Mouse (Mus musculus) olfactory bulb, adult 2 months (tissue): ENCODE data around the gene Pla2g4f.

Experiments
- CTCF ChIP-seq: fragments of 200-500 bp; IDR thresholded peaks from 2 replicates; pipeline ENCODE4 v1.5.1; 2012; ENCODE audit warnings: low read depth, mild to moderate bottlenecking, low read length, moderate library complexity; ENCODE audit not compliant: insufficient read depth
- POLR2A ChIP-seq: fragments of 200-500 bp; IDR thresholded peaks from 2 replicates; pipeline ENCODE4 v1.6.1; 2012; ENCODE audit warnings: mild to moderate bottlenecking, low read depth, low read length, moderate library complexity; ENCODE audit not compliant: insufficient read depth

GRCm38 (mm10) chr2:120331575-120331974 is 17.6 kb upstream of the Pla2g4f start:
- TF ChIP-seq POLR2A (no peak), CTCF (no peak)
